Mouse (Mus musculus): ENCODE results near the gene Gpr3. TPM values are rescaled to one million over a fixed set of nuclear protein-coding genes. Genes with fewer than 3 reads are reported as not detected.

The Gpr3 gene
- polyA plus RNA-seq, 1 experiment from 2014 or later: 0.35 TPM

GRCm38 (mm10) chr4:133170616-133171015, 41.7 kb downstream of the Gpr3 start:
- Histone ChIP-seq H3K4me1 (replicated peaks) (peaks cover 12% of the 10 kb centered on the region), H3K9me3 (no peaks in the 10 kb centered on the region), H3K36me3 (peaks cover 14% of the 10 kb centered on the region; the same call in 1 of the 2 replicates), H3K4me3 (no peak overlapping the region), H3K27ac (no peak overlapping the region), H3K27me3 (ENCODE audit: insufficient read depth, poor library complexity, severe bottlenecking) (no peaks in the 10 kb centered on the region)
- no peak for DNase-seq (ENCODE audit: low spot score)

- Histone ChIP-seq H3K27ac (no peak overlapping the region), H3K9me3 (no peaks in the 10 kb centered on the region), H3K36me3 (peaks cover 17% of the 10 kb centered on the region; the same call in 1 of the 2 replicates), H3K4me3 (no peak overlapping the region), H3K4me1 (replicated peaks) (0 out of 2 replicates have a peak, but pooled peaks cover 8% of the 10 kb centered on the region), H3K27me3 (ENCODE audit: insufficient read depth, poor library complexity, severe bottlenecking) (no peaks in the 10 kb centered on the region)
- no peak for DNase-seq (ENCODE audit: low spot score)
- WGBS: 91% methylated on average over 3 of the region's 3 CpGs
Measured at GRCm38 (mm10) chr4:133170056-133170524, 42.2 kb downstream of the Gpr3 start.

- H3K27ac ChIP-seq: no peak overlapping the region
- H3K27me3 ChIP-seq (ENCODE audit: insufficient read depth, poor library complexity, severe bottlenecking): no peaks in the 10 kb centered on the region
- WGBS: 88% methylated on average over 10 of the region's 10 CpGs
- DNase-seq (ENCODE audit: low spot score): no peak
- no peaks in the 10 kb centered on the region for H3K9me3 ChIP-seq
- H3K4me3 ChIP-seq: no peak overlapping the region
- H3K4me1 ChIP-seq (replicated peaks): 0 out of 2 replicates have a peak, but pooled peaks cover 8% of the 10 kb centered on the region
- H3K36me3 ChIP-seq: peaks cover 20% of the 10 kb centered on the region; the same call in 1 of the 2 replicates
Measured at GRCm38 (mm10) chr4:133169237-133170055, 42.9 kb downstream of the Gpr3 start.

GRCm38 (mm10) chr4:133166773-133167172, 45.6 kb downstream of the Gpr3 start:
- H3K36me3 ChIP-seq: peaks cover 19% of the 10 kb centered on the region; the same call in 1 of the 2 replicates
- 94% methylated on average over 9 of the region's 9 CpGs for WGBS
- H3K27ac ChIP-seq: no peak overlapping the region
- DNase-seq (ENCODE audit: low spot score): no peak
- no peaks in the 10 kb centered on the region for H3K9me3 ChIP-seq
- no peak overlapping the region for H3K4me3 ChIP-seq
- H3K27me3 ChIP-seq (ENCODE audit: insufficient read depth, poor library complexity, severe bottlenecking): peaks cover 14% of the 10 kb centered on the region
- H3K4me1 ChIP-seq (replicated peaks): 0 out of 2 replicates have a peak, but pooled peaks cover 4% of the 10 kb centered on the region

GRCm38 (mm10) chr4:133162196-133162595, 50.1 kb downstream of the Gpr3 start:
- H3K36me3 ChIP-seq: 0 out of 2 replicates have a peak, but pooled peaks cover 16% of the 10 kb centered on the region
- WGBS: 82% methylated on average over 6 of the region's 6 CpGs

GRCm38 (mm10) chr4:133160821-133161220, 51.5 kb downstream of the Gpr3 start:
- DNase-seq (ENCODE audit: low spot score): no peak
- Histone ChIP-seq H3K36me3 (peaks cover 15% of the 10 kb centered on the region; the same call in 1 of the 2 replicates), H3K27ac (no peak overlapping the region), H3K4me1 (replicated peaks) (peaks cover 27% of the 10 kb centered on the region), H3K27me3 (ENCODE audit: insufficient read depth, poor library complexity, severe bottlenecking) (peaks cover 59% of the 10 kb centered on the region), H3K4me3 (no peak overlapping the region), H3K9me3 (no peaks in the 10 kb centered on the region)
- WGBS: 82% methylated on average over 4 of the region's 4 CpGs

More at GRCm38 (mm10) chr4:133162196-133162595, 50.1 kb downstream of the Gpr3 start:
- Histone ChIP-seq H3K4me3 (no peak overlapping the region), H3K27ac (no peak overlapping the region), H3K4me1 (replicated peaks) (peaks cover 19% of the 10 kb centered on the region), H3K9me3 (no peaks in the 10 kb centered on the region), H3K27me3 (ENCODE audit: insufficient read depth, poor library complexity, severe bottlenecking) (peaks cover 46% of the 10 kb centered on the region)
- DNase-seq (ENCODE audit: low spot score): no peak

GRCm38 (mm10) chr4:133160211-133160610, 52.1 kb downstream of the Gpr3 start:
- Histone ChIP-seq H3K27ac (no peak overlapping the region), H3K9me3 (no peaks in the 10 kb centered on the region), H3K4me1 (replicated peaks) (peaks cover 27% of the 10 kb centered on the region), H3K36me3 (peaks cover 14% of the 10 kb centered on the region; the same call in 1 of the 2 replicates), H3K27me3 (ENCODE audit: insufficient read depth, poor library complexity, severe bottlenecking) (peaks cover 59% of the 10 kb centered on the region), H3K4me3 (no peak overlapping the region)
- DNase-seq (ENCODE audit: low spot score): no peak
- WGBS: 82% methylated on average over 8 of the region's 8 CpGs

- 49% methylated on average over 4 of the region's 4 CpGs for WGBS
- H3K4me3 ChIP-seq: no peak overlapping the region
- peaks cover 10% of the 10 kb centered on the region; the same call in 1 of the 2 replicates for H3K36me3 ChIP-seq
- no peak for DNase-seq (ENCODE audit: low spot score)
- H3K27ac ChIP-seq: no peak overlapping the region
- peaks cover 59% of the 10 kb centered on the region for H3K27me3 ChIP-seq (ENCODE audit: insufficient read depth, poor library complexity, severe bottlenecking)
- peaks cover 27% of the 10 kb centered on the region for H3K4me1 ChIP-seq (replicated peaks)
- H3K9me3 ChIP-seq: no peaks in the 10 kb centered on the region
Measured at GRCm38 (mm10) chr4:133159646-133160045, 52.7 kb downstream of the Gpr3 start.

Other genes with a start within 250 kb of the Gpr3 start
- 0.14 TPM in 1 of 2 replicates, not detected in the other for gene Fgr, start 238.4 kb downstream of the Gpr3 start, polyA plus RNA-seq (2016; fragmentation: Nextera tagmentation; extraction: Ambion mirVana)
- 9.0 and 9.7 TPM in 2 replicates for gene Ahdc1, start 201.3 kb downstream of the Gpr3 start, polyA plus RNA-seq (2016; fragmentation: Nextera tagmentation; extraction: Ambion mirVana)
- gene Wasf2, start 82.0 kb downstream of the Gpr3 start, polyA plus RNA-seq (2016; fragmentation: Nextera tagmentation; extraction: Ambion mirVana): 42.1 and 67.1 TPM in 2 replicates
- 1.1 and 2.2 TPM in 2 replicates for gene Cd164l2, start 405 bp downstream of the Gpr3 start, polyA plus RNA-seq (2016; fragmentation: Nextera tagmentation; extraction: Ambion mirVana)
- 1.7 and 1.9 TPM in 2 replicates for gene Map3k6, start 28.3 kb upstream of the Gpr3 start, polyA plus RNA-seq (2016; fragmentation: Nextera tagmentation; extraction: Ambion mirVana)
- 1.2 and 1.6 TPM in 2 replicates for gene Sytl1, start 50.6 kb upstream of the Gpr3 start, polyA plus RNA-seq (2016; fragmentation: Nextera tagmentation; extraction: Ambion mirVana)
- 82.8 and 87.8 TPM in 2 replicates for gene Tmem222, start 65.3 kb upstream of the Gpr3 start, polyA plus RNA-seq (2016; fragmentation: Nextera tagmentation; extraction: Ambion mirVana)
- 19.5 and 22.0 TPM in 2 replicates for gene Wdtc1, start 140.9 kb upstream of the Gpr3 start, polyA plus RNA-seq (2016; fragmentation: Nextera tagmentation; extraction: Ambion mirVana)
- gene Slc9a1, start 157.2 kb upstream of the Gpr3 start, polyA plus RNA-seq (2016; fragmentation: Nextera tagmentation; extraction: Ambion mirVana): 8.0 and 8.6 TPM in 2 replicates

Measured in hindbrain, embryonic 10.5 days (tissue).